Mouse (Mus musculus): ENCODE measurements around the gene 4632433K11Rik.

Gene 4632433K11Rik

DNA sequence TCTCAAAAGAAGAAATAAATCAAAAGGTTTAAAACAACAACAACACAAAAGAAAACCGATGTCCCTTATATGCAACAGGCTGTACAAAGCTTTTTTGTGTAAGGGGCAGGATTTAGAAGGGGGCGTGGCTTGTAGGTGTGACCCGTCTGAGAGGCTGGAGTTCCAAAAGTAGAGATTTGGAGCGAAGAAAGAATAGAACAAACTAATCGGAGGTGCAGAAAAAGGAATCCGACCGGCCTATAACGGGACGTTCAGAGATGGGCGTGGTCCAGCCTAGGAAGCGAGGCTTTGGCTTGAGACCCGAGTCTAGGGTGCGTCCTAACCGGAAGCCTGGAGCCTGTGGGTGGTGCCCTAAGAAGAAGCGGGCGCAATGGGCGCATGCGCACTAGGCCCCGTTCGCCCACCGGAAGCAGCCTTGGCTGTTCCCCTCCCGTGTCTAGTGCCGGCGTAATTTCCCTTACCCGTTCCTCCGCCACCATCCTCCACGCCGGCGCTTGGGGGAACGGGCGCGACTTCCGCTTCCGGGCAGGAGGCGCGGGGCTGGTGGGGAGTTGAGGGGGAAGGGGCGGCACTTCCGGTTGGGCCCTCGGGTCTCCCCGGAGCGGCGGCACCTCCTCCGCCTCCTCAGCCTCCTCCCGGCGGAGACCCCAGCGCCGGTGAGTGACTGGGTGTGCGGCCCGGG lies 13.8 kb upstream of the 4632433K11Rik start, which contains the start of the genes Zfp865 and Ccdc106:
Gene Zfp865 (plus strand): TSS at position 377 of the 682 bp plus-strand sequence.
Gene Ccdc106 (plus strand): TSS at position 554 of the 682 bp plus-strand sequence.
- peak; percentile 100 for DNase-seq

DNA sequence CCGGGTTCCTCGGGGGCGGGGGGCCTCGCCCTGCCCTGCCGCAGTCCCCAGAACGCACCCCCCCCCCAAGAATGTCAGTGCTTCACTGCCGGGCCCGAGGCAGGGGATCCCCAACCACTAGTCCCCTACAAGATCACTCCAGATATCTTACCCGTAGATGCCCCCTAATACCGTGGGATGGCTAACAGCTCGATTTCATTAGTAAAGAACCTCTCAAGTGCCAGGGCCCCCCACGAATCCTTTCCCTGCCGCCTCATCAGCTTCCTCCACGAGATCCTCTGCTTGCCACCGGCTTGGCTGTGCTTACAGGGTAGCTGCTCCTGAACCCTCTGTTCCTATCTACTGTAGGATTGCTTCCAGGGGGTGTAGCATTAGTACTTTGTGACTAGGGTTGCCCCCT lies 13.2 kb upstream of the 4632433K11Rik start:
- DNase-seq: no peak

DNA sequence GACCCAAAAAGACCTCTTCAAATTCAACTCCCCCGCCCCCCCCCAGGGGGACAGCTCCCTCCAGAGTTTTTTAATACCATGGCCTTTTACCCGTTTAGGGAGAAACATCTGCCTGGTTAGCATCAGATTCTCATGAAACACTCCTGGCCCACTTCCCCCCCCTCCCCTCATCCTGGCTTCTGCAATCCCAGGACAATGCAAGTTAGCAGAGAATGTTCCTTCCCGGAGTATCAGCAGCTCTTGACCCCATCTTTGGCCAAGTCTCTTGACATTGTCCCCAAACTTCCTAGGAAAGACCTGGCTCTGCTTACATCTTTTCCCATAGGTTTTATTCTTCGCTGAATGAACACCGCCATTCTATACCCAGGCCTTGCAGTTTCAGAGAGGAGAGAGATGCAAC lies 12.7 kb upstream of the 4632433K11Rik start:
- DNase-seq: no peak

DNA sequence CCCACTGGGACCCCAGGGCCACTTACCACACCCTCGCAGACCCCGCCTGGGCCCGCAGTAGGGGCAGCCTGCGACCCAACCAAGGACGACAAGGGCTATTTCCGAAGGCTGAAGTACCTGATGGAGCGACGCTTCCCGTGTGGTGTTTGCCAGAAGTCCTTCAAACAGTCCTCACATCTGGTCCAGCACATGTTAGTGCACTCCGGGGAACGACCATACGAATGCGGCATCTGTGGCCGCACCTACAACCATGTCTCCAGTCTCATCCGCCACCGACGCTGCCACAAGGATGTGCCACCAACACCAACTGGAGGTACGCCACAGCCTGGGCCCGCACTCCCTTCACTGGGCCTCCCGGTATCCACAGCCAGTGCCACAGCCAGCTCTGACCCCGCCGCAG lies 4.4 kb upstream of the 4632433K11Rik start:
- DNase-seq: no peak

- no peak for DNase-seq
Observed at GRCm38 (mm10) chr7:5029946-5030345, 4.0 kb upstream of the 4632433K11Rik start.

DNA sequence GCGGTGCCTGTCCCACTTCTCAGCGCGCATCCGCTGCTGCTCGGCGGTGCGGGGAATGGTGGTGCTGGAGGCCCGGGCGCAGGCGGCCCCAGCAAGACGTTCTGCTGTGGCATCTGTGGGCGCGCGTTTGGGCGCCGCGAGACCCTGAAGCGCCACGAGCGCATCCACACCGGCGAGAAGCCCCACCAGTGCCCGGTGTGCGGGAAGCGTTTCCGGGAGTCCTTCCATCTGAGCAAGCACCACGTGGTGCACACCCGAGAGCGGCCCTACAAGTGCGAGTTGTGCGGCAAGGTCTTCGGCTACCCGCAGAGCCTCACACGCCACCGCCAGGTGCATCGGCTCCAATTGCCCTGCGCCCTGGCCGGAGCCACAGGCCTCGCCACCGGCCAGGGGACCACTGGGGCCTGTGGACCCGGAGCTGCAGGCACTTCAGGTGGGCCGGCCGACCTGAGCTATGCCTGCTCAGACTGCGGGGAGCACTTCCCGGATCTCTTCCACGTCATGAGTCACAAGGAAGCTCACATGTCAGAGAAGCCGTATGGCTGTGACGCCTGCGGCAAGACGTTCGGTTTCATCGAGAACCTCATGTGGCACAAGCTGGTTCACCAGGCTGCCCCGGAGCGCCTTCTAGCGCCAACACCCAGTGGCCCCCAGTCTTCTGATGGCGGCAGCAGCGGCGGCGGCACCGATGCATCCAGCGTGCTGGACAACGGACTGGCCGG lies 3.2 kb upstream of the 4632433K11Rik start:
- no peak for DNase-seq

- no peak for DNase-seq
Observed at GRCm38 (mm10) chr7:5031496-5031895, 2.4 kb upstream of the 4632433K11Rik start.

DNA sequence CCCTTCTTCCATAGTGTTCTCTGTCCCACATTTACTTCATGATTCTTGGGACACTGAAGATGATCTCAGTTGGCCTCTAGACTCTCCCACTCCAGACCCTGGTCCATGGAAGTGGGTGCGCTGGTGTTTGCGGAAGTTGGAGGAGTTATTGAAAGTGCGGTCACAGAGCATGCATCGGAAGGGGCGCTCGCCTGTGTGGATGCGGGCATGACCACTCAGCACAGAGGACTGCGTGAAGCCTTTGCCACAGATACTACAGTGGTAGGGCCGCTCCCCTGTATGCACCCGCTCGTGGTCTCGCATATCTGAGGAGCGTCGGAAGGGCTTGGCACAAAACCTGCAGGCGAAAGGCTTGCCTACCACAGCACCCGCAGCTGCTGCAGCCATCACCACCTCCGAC lies 1.7 kb downstream of the 4632433K11Rik start:
- no peak for DNase-seq

DNA sequence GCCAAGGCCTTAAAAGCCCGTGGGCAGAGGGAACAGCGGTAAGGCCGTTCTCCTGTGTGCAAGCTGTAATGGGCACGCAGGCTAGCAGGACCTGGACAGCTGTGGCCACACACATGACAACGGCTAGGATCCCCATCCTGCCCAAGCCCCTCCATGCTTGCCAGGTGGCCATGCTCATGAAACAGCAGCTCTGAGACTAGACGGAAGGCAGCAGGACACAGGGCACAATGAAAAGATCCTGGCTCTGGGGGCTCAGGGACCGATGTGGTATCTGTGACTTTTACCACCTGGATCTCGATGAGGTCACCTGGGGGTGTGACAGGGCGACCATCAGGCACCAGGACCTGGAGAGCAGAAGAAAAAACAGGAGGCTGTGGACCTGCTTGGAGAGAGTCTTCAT lies 2.2 kb downstream of the 4632433K11Rik start:
- no peak for DNase-seq

DNA sequence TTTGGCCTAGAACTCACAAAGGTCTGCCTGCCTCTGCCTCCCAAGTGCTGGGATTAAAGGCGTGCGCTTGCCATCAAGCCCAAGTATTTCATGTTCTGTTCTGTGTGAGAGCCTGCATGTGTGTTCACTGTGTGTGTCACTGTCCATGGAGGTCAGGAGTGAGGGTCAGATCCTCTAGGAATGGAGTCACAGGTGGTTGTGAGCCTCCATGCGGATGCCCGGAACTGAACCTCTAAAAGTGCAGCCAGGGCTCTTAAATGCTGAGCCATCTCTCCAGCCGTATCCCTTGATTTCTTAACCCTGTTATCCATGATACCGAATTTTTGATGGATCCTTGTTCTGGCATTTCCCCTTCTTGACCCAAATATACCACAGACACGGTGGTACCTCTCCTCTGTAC lies 3.1 kb downstream of the 4632433K11Rik start:
- DNase-seq: no peak

DNA sequence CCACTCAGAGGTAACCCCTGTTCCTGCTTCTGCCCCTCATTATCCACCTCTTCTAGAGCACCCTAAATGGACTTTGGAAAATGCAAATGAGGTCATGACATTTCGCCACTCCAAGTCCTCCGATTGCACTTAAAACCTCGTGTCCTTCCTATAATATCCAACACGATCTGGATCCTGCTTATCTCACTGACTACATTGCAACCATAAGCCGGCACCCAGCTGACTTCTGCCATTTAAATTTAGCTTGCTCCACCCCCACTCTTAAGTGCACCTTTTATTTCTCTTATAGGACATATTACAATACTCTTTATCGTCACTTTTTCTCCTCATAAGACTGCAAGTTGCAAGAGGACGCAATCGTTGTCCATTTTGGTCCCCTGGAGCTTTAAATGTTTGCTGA lies 3.5 kb downstream of the 4632433K11Rik start:
- no peak for DNase-seq

GRCm38 (mm10) chr7:5038109-5038732 lies 4.3 kb downstream of the 4632433K11Rik start, which contains the start of gene Zfp784:
Gene Zfp784, minus strand, starts transcription at chr7:5038446.
- peak; percentile 93 for DNase-seq

GRCm38 (mm10) chr7:5038940-5039339 lies 5.0 kb downstream of the 4632433K11Rik start:
- no peak for DNase-seq

- DNase-seq: no peak
Observed at GRCm38 (mm10) chr7:5044981-5045380, 11.1 kb downstream of the 4632433K11Rik start.

DNA sequence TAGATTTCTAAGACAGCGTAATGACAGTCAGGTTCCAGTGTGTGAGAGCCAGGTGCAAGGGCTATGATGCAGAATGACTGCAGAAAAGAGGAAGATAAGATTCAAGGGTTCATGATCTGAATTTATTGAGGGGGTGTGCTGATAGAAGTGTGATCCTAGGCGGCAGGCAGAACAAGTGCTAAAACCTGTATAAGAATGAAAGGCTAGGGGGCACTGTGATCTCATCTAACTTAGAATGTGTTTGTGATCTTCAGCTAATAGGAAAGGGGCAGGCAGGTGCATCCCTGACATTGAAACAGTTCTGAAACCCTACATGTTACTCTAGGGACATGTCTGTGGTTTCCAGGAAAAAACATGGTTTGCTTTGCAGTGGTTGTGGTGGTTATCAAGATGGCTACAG lies 12.2 kb downstream of the 4632433K11Rik start:
- no peak for DNase-seq

- no peak for DNase-seq
Observed at GRCm38 (mm10) chr7:5047313-5047712, 13.4 kb downstream of the 4632433K11Rik start.

GRCm38 (mm10) chr7:5051193-5052192 lies 17.6 kb downstream of the 4632433K11Rik start, which contains the start of gene Zfp580:
Gene Zfp580, plus strand, starts transcription at chr7:5051538.
- DNase-seq: peak; percentile 77

DNA sequence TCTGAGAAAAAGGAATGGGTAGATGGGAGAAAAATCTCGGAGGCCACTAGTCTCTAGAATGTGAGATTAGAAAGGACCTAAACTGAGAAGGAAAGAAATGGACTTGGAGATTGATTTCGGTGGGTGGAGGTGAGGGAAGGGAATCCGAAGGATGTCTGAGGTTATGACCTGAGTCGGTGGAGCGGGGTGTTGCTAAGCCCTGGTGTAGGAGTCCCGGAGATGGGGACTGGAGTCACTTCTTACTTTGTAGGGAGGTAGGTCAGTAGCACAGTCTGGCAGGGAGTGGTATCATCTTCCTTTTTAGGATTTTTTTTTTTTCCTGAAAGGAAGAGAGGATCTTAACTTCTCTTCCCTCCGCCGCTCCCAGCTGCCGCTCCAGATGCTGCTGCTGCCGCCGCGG lies 18.5 kb downstream of the 4632433K11Rik start:
- no peak for DNase-seq

DNA sequence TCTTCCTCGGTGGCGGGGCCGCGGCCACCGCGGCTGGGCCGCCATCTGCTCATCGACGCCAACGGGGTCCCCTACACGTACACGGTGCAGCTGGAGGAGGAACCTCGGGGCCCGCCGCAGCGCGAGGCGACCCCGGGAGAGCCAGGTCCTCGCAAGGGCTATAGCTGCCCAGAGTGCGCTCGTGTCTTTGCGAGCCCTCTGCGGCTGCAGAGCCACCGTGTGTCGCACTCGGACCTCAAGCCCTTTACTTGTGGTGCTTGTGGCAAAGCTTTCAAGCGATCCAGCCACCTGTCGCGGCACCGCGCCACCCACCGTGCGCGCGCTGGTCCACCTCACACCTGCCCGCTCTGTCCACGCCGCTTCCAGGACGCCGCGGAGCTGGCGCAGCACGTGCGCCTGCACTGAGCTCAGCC lies 19.0 kb downstream of the 4632433K11Rik start:
- no peak for DNase-seq

GRCm38 (mm10) chr7:5053456-5054179 lies 19.7 kb downstream of the 4632433K11Rik start:
- no peak for DNase-seq

DNA sequence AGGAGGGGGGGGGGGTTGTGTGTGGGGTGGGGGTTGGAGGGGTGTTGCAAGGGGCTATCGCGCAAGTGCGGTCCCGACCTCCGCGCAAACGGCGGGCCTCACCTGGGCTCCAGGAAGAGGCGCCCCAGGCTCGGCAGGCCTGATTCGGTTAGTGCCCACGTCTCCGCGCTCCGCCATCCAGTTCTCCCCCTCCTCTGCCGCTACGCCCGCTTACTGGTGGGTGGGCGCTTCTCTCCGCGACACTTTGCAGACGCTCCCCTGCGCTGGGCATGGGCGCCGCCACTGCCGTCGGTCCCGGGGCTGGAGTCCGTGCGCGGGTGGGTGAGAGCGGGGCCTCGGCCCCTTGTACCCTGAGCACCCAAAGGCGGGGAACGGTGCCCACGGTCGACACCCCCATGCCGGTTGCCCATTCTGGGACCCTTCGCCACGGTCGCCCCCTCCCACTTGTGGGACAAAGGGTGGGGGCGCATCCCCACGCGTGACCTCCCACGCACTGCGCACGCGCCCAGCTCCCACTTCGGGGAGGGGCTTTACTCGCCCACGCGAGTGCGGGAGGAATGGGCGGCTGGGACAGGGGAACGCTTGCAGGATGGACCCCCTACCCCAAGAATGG lies 22.8 kb downstream of the 4632433K11Rik start:
- DNase-seq: peak; percentile 67
